Mouse (Mus musculus): Measurements from ENCODE around the gene Olfr298.

The Olfr298 gene

DNA sequence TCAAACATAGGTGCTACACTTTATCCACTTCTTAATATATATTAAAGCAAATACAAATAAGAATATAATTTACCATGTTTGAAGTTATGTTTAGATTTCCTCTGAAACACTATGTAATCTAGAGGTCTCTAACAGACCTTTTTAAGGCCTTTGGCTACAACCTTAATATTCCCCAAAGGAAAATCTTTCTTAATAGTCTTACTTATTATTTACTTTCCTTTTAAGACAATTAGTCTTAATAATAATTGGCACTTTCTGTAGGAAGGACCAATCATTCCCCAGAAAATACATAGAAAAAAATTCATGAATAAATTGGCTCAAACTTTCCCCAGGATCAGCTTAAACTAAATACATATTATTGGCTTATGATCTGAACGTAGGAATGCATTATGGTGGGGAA is at the start of gene Olfr298:
Gene Olfr298, minus strand, starts transcription at position 101 of the 400 bp plus-strand sequence.
- no peak for DNase-seq (ENCODE audit: low spot score)

DNA sequence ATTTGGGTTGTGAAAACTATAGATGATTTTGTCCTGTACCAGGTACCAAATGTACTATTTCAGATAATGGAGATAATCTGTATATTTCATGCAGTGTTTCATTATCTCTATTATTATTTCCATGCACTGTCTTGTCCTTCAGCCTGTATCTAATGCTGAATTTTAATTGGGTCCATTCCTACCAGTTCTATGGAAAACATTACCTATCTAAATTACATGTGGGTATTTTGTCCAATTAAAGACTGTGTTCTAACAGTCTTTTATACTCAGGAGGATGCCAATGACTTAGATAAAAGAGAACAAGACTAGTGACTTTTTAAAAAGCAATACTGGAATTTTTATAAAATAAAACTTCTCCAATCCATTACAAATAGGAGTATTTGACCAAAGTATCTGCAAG is 27.4 kb upstream of the Olfr298 start, which contains the start of gene Olfr297:
Gene Olfr297, plus strand, starts transcription at position 301 of the 400 bp plus-strand sequence.
- DNase-seq (ENCODE audit: low spot score), result no peak

DNA sequence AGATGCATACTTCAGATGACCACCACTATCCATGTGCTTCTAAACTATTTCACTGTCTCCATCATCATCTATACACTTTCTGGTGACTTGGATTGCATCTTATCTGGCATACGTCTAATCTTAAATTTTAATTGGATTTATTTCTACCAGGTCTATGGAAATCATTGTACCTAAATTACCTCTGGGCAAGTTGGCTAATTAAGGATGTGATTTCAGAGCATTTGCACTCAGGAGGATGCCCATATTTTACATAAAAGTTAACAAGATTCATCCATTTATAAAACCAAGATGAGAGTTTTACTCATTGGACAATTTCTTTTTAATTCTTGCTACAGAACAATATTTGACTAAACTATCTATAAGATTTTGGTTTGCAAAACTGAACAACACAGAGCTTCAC is 32.7 kb downstream of the Olfr298 start, which contains the start of gene Olfr299:
Gene Olfr299, plus strand, starts transcription at position 301 of the 400 bp plus-strand sequence.
- DNase-seq (ENCODE audit: low spot score), result no peak

Data from layer of hippocampus, adult 9-10 months (tissue).